Mouse (Mus musculus) hindbrain, embryonic 12.5 days (tissue): ENCODE results near the gene Spata32. TPM values are rescaled to one million over a fixed set of nuclear protein-coding genes. Genes with fewer than 3 reads are reported as not detected.

Experiments
- ATAC-seq: fragments of 200-750 bp; cut with Nextera tagmentation; 2 replicates; pipeline ENCODE4 v1.8.0; 2017; ENCODE audit warnings: moderate TSS enrichment; ENCODE audit not compliant: low FRiP score
- H3K27ac ChIP-seq: fragments of 300-500 bp; sonication (generic); 2 replicates; pipeline ENCODE4 v1.5.1; 2016; ENCODE audit warnings: mild to moderate bottlenecking
- H3K27me3 ChIP-seq: fragments of 300-500 bp; sonication (generic); 2 replicates; pipeline ENCODE4 v1.6.1; 2016; ENCODE audit warnings: mild to moderate bottlenecking
- H3K36me3 ChIP-seq: fragments of 300-500 bp; sonication (generic); 2 replicates; pipeline ENCODE4 v1.6.1; 2016; ENCODE audit warnings: mild to moderate bottlenecking
- H3K4me1 ChIP-seq: fragments of 300-500 bp; sonication (generic); 2 replicates; pipeline ENCODE4 v1.6.1; 2016
- H3K4me2 ChIP-seq: fragments of 300-500 bp; sonication (generic); replicated peaks from 2 replicates; pipeline ENCODE4 v1.6.1; 2016; ENCODE audit warnings: mild to moderate bottlenecking
- H3K4me3 ChIP-seq: fragments of 300-500 bp; sonication (generic); 2 replicates; pipeline ENCODE4 v1.5.1; 2016; ENCODE audit warnings: mild to moderate bottlenecking
- H3K9ac ChIP-seq: fragments of 300-500 bp; sonication (generic); 2 replicates; pipeline ENCODE4 v1.6.1; 2016; ENCODE audit warnings: mild to moderate bottlenecking, moderate library complexity
- H3K9me3 ChIP-seq: fragments of 300-500 bp; sonication (generic); replicated peaks from 2 replicates; pipeline ENCODE4 v1.6.1; 2016; ENCODE audit warnings: mild to moderate bottlenecking
- WGBS: fragments of 180-500 bp; shearing (Covaris S2); methylation state at CpG from one replicate; pipeline ENCODE4 v1.1.7; 2016; 5-methylcytosine and 5-hydroxymethylcytosine counted together
- polyA plus RNA-seq: library from polyadenylated mRNA; unstranded; fragments of >200 nt; fragmentation: Nextera tagmentation; extraction: Ambion mirVana; gene quantifications from 2 replicates; pipeline ENCODE4 v1.2.1, GENCODE M21; 2016

Gene Spata32
- polyA plus RNA-seq, 1 experiment from 2014 or later: not detected

DNA sequence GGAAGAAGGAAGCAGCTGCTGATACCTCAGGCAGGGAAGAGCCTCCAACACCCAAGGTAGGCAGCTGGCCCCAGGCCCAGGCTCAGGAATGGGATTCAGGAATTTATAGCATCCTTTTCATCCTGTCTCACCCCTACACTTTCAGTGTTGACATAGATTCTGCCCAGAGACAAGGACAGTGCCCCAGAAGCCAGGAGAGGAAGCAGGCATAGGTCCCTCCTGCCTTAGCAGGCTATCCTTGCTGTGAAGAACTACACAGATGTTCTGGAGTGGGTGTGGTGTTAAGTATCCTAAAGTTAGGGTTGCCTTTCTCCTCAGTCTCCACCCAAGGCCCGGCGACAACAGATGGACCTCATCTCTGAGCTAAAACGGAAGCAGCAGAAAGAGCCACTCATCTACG, 20.9 kb downstream of the Spata32 start:
- no peak overlapping the region for H3K9ac ChIP-seq
- no peak overlapping the region for H3K4me2 ChIP-seq
- H3K9me3 ChIP-seq: no peaks in the 10 kb centered on the region
- H3K4me3 ChIP-seq: no peak overlapping the region
- WGBS: 71% methylated on average over 4 of the region's 4 CpGs
- ATAC-seq: no peak
- peaks cover 94% of the 10 kb centered on the region for H3K27me3 ChIP-seq
- H3K27ac ChIP-seq: no peak overlapping the region
- peaks cover 29% of the 10 kb centered on the region for H3K4me1 ChIP-seq
- H3K36me3 ChIP-seq: no peaks in the 10 kb centered on the region

DNA sequence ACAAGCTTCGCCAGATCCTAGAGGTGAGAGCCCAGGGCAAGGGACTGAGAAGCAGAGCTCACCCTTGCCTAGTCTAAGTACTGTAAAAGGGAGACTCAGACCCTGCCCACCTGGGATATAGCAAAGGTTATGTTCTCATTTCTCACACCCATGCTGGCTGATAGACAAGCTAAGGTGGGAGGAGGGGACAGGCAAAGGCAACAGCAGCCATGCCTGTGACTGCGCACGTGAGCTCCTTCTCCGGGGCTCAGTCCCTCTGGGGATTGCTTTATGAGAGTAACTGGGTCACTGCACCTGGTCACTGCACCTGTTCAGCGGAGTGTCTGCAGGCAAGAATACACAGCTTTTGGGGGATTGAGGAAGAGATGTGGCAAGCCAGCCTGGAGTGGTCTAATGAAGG, 22.6 kb downstream of the Spata32 start:
- WGBS: 79% methylated on average over 5 of the region's 5 CpGs

DNA sequence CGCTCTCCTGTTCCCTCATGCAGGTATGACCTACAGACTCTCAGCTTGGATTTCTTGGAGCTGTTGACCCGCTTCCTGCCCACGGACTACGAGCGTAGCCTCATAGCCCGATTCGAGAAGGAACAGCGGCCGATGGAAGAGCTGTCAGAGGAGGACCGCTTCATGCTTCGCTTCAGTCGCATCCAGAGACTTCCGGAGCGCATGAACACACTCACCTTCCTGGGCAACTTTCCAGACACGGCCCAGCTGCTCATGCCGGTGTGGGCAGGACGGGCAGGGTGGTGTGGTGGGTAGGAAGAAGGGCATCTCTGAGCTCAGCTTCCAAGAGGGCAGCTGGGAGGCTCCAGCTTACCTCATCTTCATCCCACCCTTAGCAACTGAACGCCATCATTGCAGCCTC, 23.0 kb downstream of the Spata32 start:
- ATAC-seq: no peak

More for the DNA sequence above, 22.6 kb downstream of the Spata32 start:
- H3K9me3 ChIP-seq: no peaks in the 10 kb centered on the region
- ATAC-seq: no peak
- peaks cover 100% of the 10 kb centered on the region for H3K27me3 ChIP-seq
- H3K4me3 ChIP-seq: no peak overlapping the region
- no peaks in the 10 kb centered on the region for H3K36me3 ChIP-seq
- H3K4me1 ChIP-seq: peaks cover 25% of the 10 kb centered on the region
- H3K9ac ChIP-seq: no peak overlapping the region
- H3K27ac ChIP-seq: no peak overlapping the region
- H3K4me2 ChIP-seq: no peak overlapping the region

DNA sequence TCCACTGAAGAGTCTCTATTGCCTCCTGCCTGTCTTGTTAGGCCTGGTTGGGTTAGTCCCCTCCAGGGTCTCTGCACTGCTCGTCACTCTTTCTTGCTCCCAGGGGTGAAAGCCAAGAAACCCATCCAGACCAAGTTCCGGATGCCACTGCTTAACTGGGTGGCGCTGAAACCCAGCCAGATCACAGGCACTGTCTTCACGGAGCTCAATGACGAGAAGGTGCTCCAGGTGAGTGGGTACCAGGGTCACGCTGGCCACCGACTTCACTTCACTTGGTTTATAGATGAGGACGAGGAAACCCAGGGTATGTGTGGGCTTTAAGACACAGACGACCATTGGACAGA, 24.4 kb downstream of the Spata32 start:
- no peak overlapping the region for H3K4me2 ChIP-seq
- no peak overlapping the region for H3K27ac ChIP-seq
- H3K4me3 ChIP-seq: no peak overlapping the region
- H3K9me3 ChIP-seq: no peaks in the 10 kb centered on the region
- H3K9ac ChIP-seq: no peak overlapping the region
- ATAC-seq: no peak
- peaks cover 99% of the 10 kb centered on the region for H3K27me3 ChIP-seq
- H3K4me1 ChIP-seq: peaks cover 18% of the 10 kb centered on the region
- WGBS: 30% methylated on average over 9 of the region's 9 CpGs
- no peaks in the 10 kb centered on the region for H3K36me3 ChIP-seq

More for the DNA sequence above, 23.0 kb downstream of the Spata32 start:
- H3K36me3 ChIP-seq: no peaks in the 10 kb centered on the region
- WGBS: 91% methylated on average over 18 of the region's 18 CpGs
- no peaks in the 10 kb centered on the region for H3K9me3 ChIP-seq
- no peak overlapping the region for H3K4me2 ChIP-seq
- H3K27me3 ChIP-seq: peaks cover 100% of the 10 kb centered on the region
- no peak overlapping the region for H3K27ac ChIP-seq
- no peak overlapping the region for H3K4me3 ChIP-seq
- H3K4me1 ChIP-seq: peaks cover 25% of the 10 kb centered on the region
- no peak overlapping the region for H3K9ac ChIP-seq

DNA sequence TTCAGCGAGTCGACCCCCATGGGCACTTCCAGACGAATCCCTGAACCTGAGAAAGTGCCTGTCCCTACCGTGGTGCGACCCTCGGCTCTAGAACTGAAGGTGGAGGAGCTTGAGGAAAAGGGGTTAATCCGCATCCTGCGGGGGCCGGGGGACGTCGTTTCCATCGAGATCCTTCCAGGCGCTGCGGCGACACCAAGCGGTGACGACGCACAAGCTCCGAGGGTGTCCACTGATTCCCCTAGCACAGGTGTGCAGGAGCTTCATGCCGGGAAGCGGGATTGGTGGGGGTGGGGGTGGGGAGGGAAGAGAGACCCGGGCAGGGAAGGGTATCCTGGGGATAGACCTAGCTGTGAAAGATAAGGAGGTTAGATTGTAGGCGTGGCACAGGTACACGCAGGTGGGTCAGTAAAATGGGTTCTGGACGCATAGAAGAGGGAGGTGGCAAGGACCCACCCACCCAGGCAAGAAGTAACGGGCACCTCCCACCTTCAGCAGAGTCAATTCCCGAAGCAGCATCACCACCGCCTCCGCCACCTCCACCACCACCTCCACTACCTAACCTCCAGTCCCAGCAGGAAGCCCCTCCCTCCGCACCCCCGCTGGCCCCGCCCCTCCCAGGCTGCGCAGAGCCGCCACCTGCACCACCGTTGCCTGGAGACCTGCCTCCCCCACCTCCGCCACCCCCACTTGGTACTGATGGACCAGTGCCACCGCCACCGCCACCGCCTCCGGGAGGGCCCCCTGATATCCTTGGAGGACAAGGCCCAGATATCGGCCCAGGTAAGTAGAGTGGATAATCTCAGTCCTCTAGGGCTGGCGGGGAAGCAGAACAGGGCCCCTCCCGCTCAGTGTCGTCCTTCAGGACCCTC, 25.0 kb downstream of the Spata32 start:
- H3K4me3 ChIP-seq: peak overlapping the region; percentile 29
- no peaks in the 10 kb centered on the region for H3K9me3 ChIP-seq
- peaks cover 11% of the 10 kb centered on the region for H3K4me1 ChIP-seq
- peak overlapping the region; percentile 46 for H3K9ac ChIP-seq
- no peaks in the 10 kb centered on the region for H3K36me3 ChIP-seq
- no peak overlapping the region for H3K27ac ChIP-seq
- peak overlapping the region; percentile 53 for H3K4me2 ChIP-seq
- WGBS: 3% methylated on average over 42 of the region's 44 CpGs
- no peak for ATAC-seq
- H3K27me3 ChIP-seq: peaks cover 93% of the 10 kb centered on the region

DNA sequence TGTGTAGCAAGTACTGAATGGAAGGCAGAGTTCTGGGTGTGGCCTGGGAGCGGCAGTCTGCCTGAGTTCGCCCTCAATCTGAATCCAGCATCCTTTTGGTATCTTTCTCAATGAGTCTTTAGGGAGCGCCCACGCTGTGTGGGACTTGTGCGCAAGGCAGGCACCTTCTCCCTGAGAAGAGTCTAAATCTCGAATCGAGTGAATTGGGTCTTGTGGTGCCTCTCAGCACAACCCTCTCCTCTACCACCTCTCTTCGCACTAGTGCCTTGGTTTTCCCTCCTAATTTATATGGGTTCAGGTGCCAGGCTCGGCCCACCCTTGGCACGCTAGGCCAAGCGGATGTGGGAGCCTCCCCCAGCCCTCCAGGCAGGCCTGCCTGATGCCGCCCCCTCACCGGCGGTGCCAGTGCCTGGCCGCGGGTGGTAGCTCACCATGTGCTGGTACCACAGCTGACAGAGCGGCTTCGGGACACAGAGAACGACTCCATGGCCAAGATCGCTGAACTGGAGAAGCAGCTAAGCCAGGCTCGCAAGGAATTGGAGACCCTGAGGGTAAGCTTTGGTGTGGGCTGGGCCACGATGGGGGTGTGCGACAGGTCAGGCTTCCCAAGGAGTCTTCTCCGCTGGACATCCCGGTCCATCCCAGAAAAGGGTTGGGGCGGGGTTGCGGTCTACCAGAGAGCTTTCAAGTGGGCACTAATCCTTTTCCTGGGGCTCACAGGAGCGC, 25.8 kb downstream of the Spata32 start:
- Histone ChIP-seq H3K27ac (no peak overlapping the region), H3K4me3 (peak overlapping the region; percentile 29), H3K9me3 (no peaks in the 10 kb centered on the region), H3K9ac (peak overlapping the region; percentile 46), H3K27me3 (peaks cover 85% of the 10 kb centered on the region), H3K4me2 (peak overlapping the region; percentile 53), H3K4me1 (peaks cover 10% of the 10 kb centered on the region), H3K36me3 (no peaks in the 10 kb centered on the region)
- ATAC-seq: no peak
- WGBS: 15% methylated on average over 28 of the region's 28 CpGs

DNA sequence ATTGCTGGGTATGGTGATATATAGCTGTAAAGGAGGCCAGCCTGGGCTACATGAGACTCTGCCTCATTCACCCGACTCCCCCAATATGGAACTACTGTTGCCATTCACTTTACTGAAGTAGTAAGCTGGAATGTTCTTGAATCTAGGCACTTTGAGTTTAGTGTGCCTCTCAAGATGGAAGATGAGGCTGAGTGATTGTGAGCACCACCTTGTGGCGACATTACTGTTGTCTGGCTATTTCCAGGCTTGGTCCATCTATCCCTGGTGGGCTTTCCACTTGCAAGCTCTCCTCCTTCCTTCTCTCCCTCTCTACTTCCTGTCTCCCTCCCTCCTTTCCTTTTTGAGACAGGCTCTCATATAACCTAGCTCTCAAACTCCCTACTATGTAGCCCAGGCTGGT, 33.3 kb downstream of the Spata32 start:
- peaks cover 20% of the 10 kb centered on the region for H3K27me3 ChIP-seq
- H3K9ac ChIP-seq: no peak overlapping the region
- no peak overlapping the region for H3K4me2 ChIP-seq
- H3K36me3 ChIP-seq: no peaks in the 10 kb centered on the region
- no peak overlapping the region for H3K4me3 ChIP-seq
- WGBS: 42% methylated on average over 2 of the region's 2 CpGs
- no peaks in the 10 kb centered on the region for H3K9me3 ChIP-seq
- H3K27ac ChIP-seq: no peak overlapping the region
- ATAC-seq: no peak
- H3K4me1 ChIP-seq: no peaks in the 10 kb centered on the region

DNA sequence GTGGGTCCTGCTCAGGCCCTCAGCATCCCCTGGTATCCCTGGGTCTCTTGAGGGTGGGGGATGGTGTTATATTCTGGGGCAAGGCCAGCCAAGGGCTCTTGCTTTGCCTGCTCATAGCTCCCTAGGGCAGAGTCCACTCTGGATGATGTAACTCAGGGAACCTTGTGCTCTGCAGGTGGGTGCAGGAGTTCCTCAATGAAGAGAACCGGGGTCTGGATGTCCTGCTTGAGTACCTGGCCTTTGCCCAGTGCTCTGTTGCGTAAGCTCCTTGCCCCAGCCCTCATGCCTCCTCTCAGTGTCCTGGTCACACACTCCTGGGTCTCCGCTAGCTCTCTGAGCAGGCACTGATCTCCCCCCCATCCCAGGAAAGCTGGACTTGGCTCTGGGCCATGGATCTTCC, 36.3 kb downstream of the Spata32 start:
- 87% methylated on average over 3 of the region's 3 CpGs for WGBS
- H3K27me3 ChIP-seq: peaks cover 14% of the 10 kb centered on the region
- ATAC-seq: no peak
- H3K27ac ChIP-seq: no peak overlapping the region
- no peaks in the 10 kb centered on the region for H3K4me1 ChIP-seq
- no peak overlapping the region for H3K9ac ChIP-seq
- no peaks in the 10 kb centered on the region for H3K9me3 ChIP-seq
- H3K4me2 ChIP-seq: no peak overlapping the region
- H3K4me3 ChIP-seq: no peak overlapping the region
- no peaks in the 10 kb centered on the region for H3K36me3 ChIP-seq

DNA sequence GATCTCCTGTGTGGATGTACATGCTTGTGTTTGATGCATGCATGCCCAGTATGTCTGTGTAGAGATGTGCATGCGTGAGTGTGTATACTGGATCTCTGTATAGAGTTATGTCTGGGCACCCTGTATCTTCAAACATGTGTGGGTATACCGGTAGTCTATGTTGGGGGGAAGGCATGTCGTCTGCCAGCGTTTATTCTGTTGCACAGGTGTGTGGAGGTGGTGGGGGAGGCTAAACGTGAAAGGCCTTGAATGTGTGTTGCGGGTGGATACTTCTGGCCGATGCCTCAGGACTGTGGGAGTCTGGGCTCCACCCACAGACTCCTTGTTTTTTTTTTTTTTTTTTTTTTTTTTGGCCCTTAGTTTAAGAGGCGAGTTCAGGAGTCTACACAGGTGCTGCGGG, 36.9 kb downstream of the Spata32 start:
- H3K36me3 ChIP-seq: no peaks in the 10 kb centered on the region
- H3K27me3 ChIP-seq: peaks cover 14% of the 10 kb centered on the region
- no peak overlapping the region for H3K4me2 ChIP-seq
- ATAC-seq: no peak
- H3K4me3 ChIP-seq: no peak overlapping the region
- H3K27ac ChIP-seq: no peak overlapping the region
- 79% methylated on average over 9 of the region's 9 CpGs for WGBS
- H3K9ac ChIP-seq: no peak overlapping the region
- no peaks in the 10 kb centered on the region for H3K4me1 ChIP-seq
- no peaks in the 10 kb centered on the region for H3K9me3 ChIP-seq

DNA sequence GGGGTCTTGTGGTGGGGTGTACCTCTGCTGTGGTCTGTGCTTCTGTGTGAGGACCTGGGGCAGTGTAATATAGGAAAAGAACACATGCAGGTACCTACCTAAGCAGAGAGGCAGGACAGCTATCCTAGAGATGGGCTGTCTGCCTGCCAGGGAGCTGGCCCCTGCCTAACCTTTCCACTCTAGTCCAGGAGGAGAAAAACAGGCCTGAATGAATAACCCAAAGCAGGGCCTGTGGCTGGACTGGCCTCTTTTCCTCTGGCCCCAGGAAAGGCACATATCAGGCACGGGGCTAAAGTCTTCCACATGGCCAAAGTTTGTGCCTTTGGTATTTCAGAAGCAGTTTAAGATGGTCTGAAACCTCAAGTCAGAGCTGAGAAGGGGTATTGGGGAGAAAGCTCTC, 37.8 kb downstream of the Spata32 start:
- H3K9ac ChIP-seq: no peak overlapping the region
- H3K4me2 ChIP-seq: no peak overlapping the region
- H3K27me3 ChIP-seq: peaks cover 12% of the 10 kb centered on the region; the same call in 1 of the 2 replicates
- H3K27ac ChIP-seq: no peak overlapping the region
- no peaks in the 10 kb centered on the region for H3K9me3 ChIP-seq
- no peak overlapping the region for H3K4me3 ChIP-seq
- ATAC-seq: no peak
- H3K36me3 ChIP-seq: no peaks in the 10 kb centered on the region
- H3K4me1 ChIP-seq: no peaks in the 10 kb centered on the region
- 65% methylated on average over 1 of the region's 1 CpGs for WGBS

DNA sequence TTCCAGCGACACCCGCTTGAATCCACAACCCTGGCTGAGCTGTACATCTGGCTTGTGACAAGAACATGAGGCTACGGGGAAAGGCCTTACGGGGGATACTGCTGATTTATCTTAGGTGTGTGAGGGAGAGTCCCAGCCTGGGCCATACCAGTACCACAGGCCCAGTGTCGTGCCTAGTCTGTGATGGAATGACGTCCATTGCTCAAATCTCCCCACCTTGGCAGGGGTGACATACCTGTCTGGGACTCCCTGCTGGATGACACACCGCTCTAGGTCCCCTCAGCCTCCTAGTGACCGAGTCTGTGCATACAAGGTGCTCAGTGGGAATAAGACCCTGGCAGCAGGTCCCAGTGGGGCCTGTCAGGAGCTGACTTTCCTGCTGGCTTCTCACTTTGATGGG, 39.5 kb downstream of the Spata32 start:
- Histone ChIP-seq H3K27ac (no peak overlapping the region), H3K9ac (no peak overlapping the region), H3K4me2 (no peak overlapping the region), H3K4me3 (no peak overlapping the region), H3K4me1 (no peaks in the 10 kb centered on the region), H3K27me3 (peaks cover 21% of the 10 kb centered on the region), H3K9me3 (no peaks in the 10 kb centered on the region), H3K36me3 (no peaks in the 10 kb centered on the region)
- no peak for ATAC-seq
- 86% methylated on average over 8 of the region's 8 CpGs for WGBS

DNA sequence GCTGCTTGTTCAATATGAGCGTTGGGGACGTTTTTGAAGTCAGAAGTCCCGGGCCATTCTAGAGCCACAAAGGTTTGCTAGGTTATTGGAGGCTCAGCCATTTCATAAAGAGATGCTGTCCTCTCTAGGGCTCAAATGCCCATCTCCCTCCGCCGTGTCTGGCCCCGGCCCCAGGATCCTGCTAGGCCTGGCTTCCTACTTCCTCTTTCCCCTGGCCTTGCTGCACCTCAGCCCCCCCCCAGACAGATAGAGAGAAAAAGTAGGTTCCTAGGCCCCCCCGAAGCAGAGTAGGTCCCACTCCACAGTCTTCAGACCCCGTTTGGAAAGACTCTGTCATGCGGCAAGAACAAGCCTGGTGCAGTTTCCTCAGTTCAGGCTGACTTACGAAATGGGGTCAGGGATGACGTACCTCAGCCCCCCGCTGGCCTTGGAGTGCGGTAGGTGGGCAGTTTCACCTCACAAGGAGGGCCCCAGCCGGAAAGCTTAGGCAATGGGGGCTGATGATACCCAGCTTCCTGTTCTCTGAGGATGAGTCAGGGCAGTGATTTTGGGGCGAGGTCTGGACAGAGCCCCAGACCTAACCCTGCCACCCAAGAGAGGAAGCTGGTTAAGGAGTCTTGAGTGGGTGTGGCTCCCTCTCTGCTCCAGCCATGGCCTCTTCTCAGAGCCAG, 40.3 kb downstream of the Spata32 start:
- Histone ChIP-seq H3K4me2 (no peak overlapping the region), H3K36me3 (no peaks in the 10 kb centered on the region), H3K9me3 (no peaks in the 10 kb centered on the region), H3K4me3 (no peak overlapping the region), H3K27ac (no peak overlapping the region), H3K4me1 (no peaks in the 10 kb centered on the region), H3K27me3 (peaks cover 29% of the 10 kb centered on the region), H3K9ac (no peak overlapping the region)
- 80% methylated on average over 15 of the region's 15 CpGs for WGBS
- no peak for ATAC-seq
